Mouse (Mus musculus) heart, postnatal 36 days (tissue): ENCODE measurements around the gene Samd4b. TPM values are rescaled to one million over a fixed set of nuclear protein-coding genes. Genes with fewer than 3 reads are reported as not detected.
"Not testable (repeated sequence)": the region's sequence is repeated elsewhere in the genome, so short reads cannot be mapped to it uniquely, and the experiment has no call there.

Experiments used
- DNase-seq, 2 experiments: peaks; one replicate each; pipeline ENCODE4 v3.0.0; 2021 to 2022
- intact Hi-C: fragments of 180-260 bp; cut with DNase I; formaldehyde crosslinking; loops from one replicate; pipeline ENCODE4 v1.15.1; 2025
- total RNA-seq, 2 experiments: library from RNA; stranded (reverse); gene quantifications; 2 replicates each; pipeline ENCODE4 v1.2.3; 2021

Gene Samd4b
- total RNA-seq, 2 experiments from 2014 or later: 20.5 to 24.5 TPM

GRCm38 (mm10) chr7:28427738-28428137, 170.2 kb downstream of the Samd4b start:
- intact Hi-C loops: no loop called here
- no peak for DNase-seq

GRCm38 (mm10) chr7:28423018-28423417, 174.9 kb downstream of the Samd4b start:
- intact Hi-C loops: no loop called here
- DNase-seq: no peak

GRCm38 (mm10) chr7:28419416-28419815, 178.5 kb downstream of the Samd4b start:
- intact Hi-C loops: no loop called here
- no peak for DNase-seq

GRCm38 (mm10) chr7:28418096-28418670, 179.8 kb downstream of the Samd4b start:
- DNase-seq: peak; percentile 61 to 65
- intact Hi-C loops: no loop called here

- intact Hi-C loops: no loop called here
- DNase-seq: no peak
Measured at GRCm38 (mm10) chr7:28417368-28417767, 180.6 kb downstream of the Samd4b start.

- no peak for DNase-seq
- intact Hi-C loops: no loop called here
Measured at GRCm38 (mm10) chr7:28412826-28413225, 185.1 kb downstream of the Samd4b start.

GRCm38 (mm10) chr7:28410841-28411475, 187.0 kb downstream of the Samd4b start:
- intact Hi-C loops: no loop called here
- DNase-seq: peak; percentile 65

GRCm38 (mm10) chr7:28401942-28402341, 196.0 kb downstream of the Samd4b start:
- intact Hi-C loops: no loop called here
- no peak for DNase-seq

- intact Hi-C loops: no loop called here
- no peak for DNase-seq
Measured at GRCm38 (mm10) chr7:28401030-28401429, 196.9 kb downstream of the Samd4b start.

- intact Hi-C loops: no loop called here
- DNase-seq: no peak
Measured at GRCm38 (mm10) chr7:28398696-28399340, 199.1 kb downstream of the Samd4b start.

- intact Hi-C loops: no loop called here
- no peak for DNase-seq
Measured at GRCm38 (mm10) chr7:28398000-28398399, 199.9 kb downstream of the Samd4b start.

- DNase-seq: no peak
- intact Hi-C loops: no loop called here
Measured at GRCm38 (mm10) chr7:28395425-28395824, 202.5 kb downstream of the Samd4b start.

- intact Hi-C loops: loop anchor here (2.0 kb wide), 1 partner anchor 41 kb away; no protein-coding TSS in a partner anchor
- no peak for DNase-seq
Measured at GRCm38 (mm10) chr7:28393272-28393951, 204.5 kb downstream of the Samd4b start.

- intact Hi-C loops: loop anchor here (2.0 kb wide), 1 partner anchor 42 kb away; no protein-coding TSS in a partner anchor
- DNase-seq: peak; percentile 91 to 93
Measured at GRCm38 (mm10) chr7:28392429-28393271, 205.3 kb downstream of the Samd4b start, which contains the start of the genes Med29 and Paf1. TSS of gene Med29 (minus strand) at chr7:28392708. TSS of gene Paf1 (plus strand) at chr7:28392951.

GRCm38 (mm10) chr7:28390331-28390730, 207.6 kb downstream of the Samd4b start:
- intact Hi-C loops: no loop called here
- no peak for DNase-seq

- DNase-seq, intact Hi-C loops: not testable (repeated sequence)
Measured at GRCm38 (mm10) chr7:28387384-28387783, 210.6 kb downstream of the Samd4b start.

- DNase-seq: not testable (repeated sequence)
- intact Hi-C loops: loop anchor here (1.0 kb wide), 1 partner anchor 14 kb away; no protein-coding TSS in a partner anchor
Measured at GRCm38 (mm10) chr7:28386877-28387276, 211.1 kb downstream of the Samd4b start.

- intact Hi-C loops: loop anchor here (1.0 kb wide), 1 partner anchor 13 kb away; no protein-coding TSS in a partner anchor
- DNase-seq: peak; percentile 89 to 91
Measured at GRCm38 (mm10) chr7:28386462-28386861, 211.5 kb downstream of the Samd4b start.

- intact Hi-C loops: loop anchor here (1.0 kb wide), 1 partner anchor 13 kb away; no protein-coding TSS in a partner anchor
- peak in 1 of 2 experiments; percentile 44 for DNase-seq
Measured at GRCm38 (mm10) chr7:28386007-28386406, 211.9 kb downstream of the Samd4b start.

GRCm38 (mm10) chr7:28385196-28385595, 212.7 kb downstream of the Samd4b start:
- no peak for DNase-seq
- intact Hi-C loops: no loop called here
